Mouse (Mus musculus) CH12.LX (cell line): ENCODE measurements at regions not wholly inside any gene's neighbourhood (a gene's known extent, or its start where the extent isn't known, plus 50 kb on each side); places are given as distances from the start of the nearest gene placed in this dataset.

Source experiments
- CHD2 ChIP-seq: IDR thresholded peaks from 2 replicates; pipeline ENCODE4 v1.6.1; 2011; ENCODE audit warnings: low read length, improper control_type of control experiment
- CTCF ChIP-seq, 2 experiments: IDR thresholded peaks in 1 of 2; conservative IDR thresholded peaks in 1 of 2; 2 replicates each; pipeline ENCODE4 v1.5.1; 2011 to 2012; ENCODE audit warnings: low read depth in 2 of 2, low read length in 2 of 2, improper control_type of control experiment in 1 of 2, inconsistent platforms in 1 of 2, mild to moderate bottlenecking in 1 of 2, moderate library complexity in 1 of 2
- E2F4 ChIP-seq: IDR thresholded peaks from 2 replicates; pipeline ENCODE4 v1.6.1; 2011; ENCODE audit warnings: low read depth, low read length, improper control_type of control experiment; ENCODE audit not compliant: insufficient replicate concordance
- POLR2A ChIP-seq: IDR thresholded peaks from 2 replicates; pipeline ENCODE4 v1.6.1; 2011; ENCODE audit warnings: low read depth, mild to moderate bottlenecking, improper control_type of control experiment, low read length
- USF1 ChIP-seq: IDR thresholded peaks from 2 replicates; pipeline ENCODE4 v1.6.1; 2014; ENCODE audit warnings: low read depth, mild to moderate bottlenecking, inconsistent platforms, low read length, improper control_type of control experiment
- ZC3H11A ChIP-seq: IDR thresholded peaks from 2 replicates; pipeline ENCODE4 v1.6.1; 2012; ENCODE audit warnings: low read depth, mild to moderate bottlenecking, inconsistent platforms, low read length, improper control_type of control experiment

- TF ChIP-seq POLR2A = no peak
- TF ChIP-seq E2F4 = no peak
- TF ChIP-seq CTCF (conservative IDR thresholded peaks at IDR 0.05 in 1 of 2, IDR thresholded peaks at IDR 0.05 in 1 of 2; ENCODE audit: low read depth in 2 of 2, low read length in 2 of 2) = no peak
- TF ChIP-seq USF1 = no peak
- no peak for TF ChIP-seq ZC3H11A
- no peak for TF ChIP-seq CHD2
Measured at GRCm38 (mm10) chr1:146260400-146260799, 234.2 kb upstream of the Brinp3 start.
